Mouse (Mus musculus) bone marrow, adult 2 months (tissue): ENCODE data around the gene Fam124a. TPM values are rescaled to one million over a fixed set of nuclear protein-coding genes. Genes with fewer than 3 reads are reported as not detected.
"Not testable (repeated sequence)": the region's sequence is repeated elsewhere in the genome, so short reads cannot be mapped to it uniquely, and the experiment has no call there.

Experiments
- H3K27ac ChIP-seq: fragments of 200-500 bp; 2 replicates; pipeline ENCODE4 v1.5.1; 2012; ENCODE audit warnings: low read depth, mild to moderate bottlenecking, control low read depth, inconsistent platforms, low read length; ENCODE audit not compliant: control insufficient read depth, poor library complexity, insufficient read depth
- H3K4me1 ChIP-seq: fragments of 200-500 bp; 2 replicates; pipeline ENCODE4 v1.6.1; 2011; ENCODE audit warnings: low read length; ENCODE audit not compliant: control insufficient read depth, insufficient read depth
- H3K4me3 ChIP-seq: fragments of 200-500 bp; replicated peaks from 2 replicates; pipeline ENCODE3; 2011; ENCODE audit warnings: mild to moderate bottlenecking, low read depth, low read length, control low read depth; ENCODE audit not compliant: control insufficient read depth
- CTCF ChIP-seq: fragments of 200-500 bp; IDR thresholded peaks from 2 replicates; pipeline ENCODE4 v1.5.1; 2011; ENCODE audit warnings: low read length, control low read depth; ENCODE audit not compliant: control insufficient read depth, insufficient read depth
- POLR2A ChIP-seq: fragments of 200-500 bp; IDR thresholded peaks from 2 replicates; pipeline ENCODE4 v1.6.1; 2011; ENCODE audit warnings: low read depth, mild to moderate bottlenecking, control low read depth, low read length, borderline replicate concordance; ENCODE audit not compliant: control insufficient read depth
- WGBS: fragments of 180-500 bp; shearing (Covaris S2); methylation state at CpG from one replicate; pipeline ENCODE4 v1.1.7; 2018; 5-methylcytosine and 5-hydroxymethylcytosine counted together
- polyA plus RNA-seq: library from polyadenylated mRNA; stranded (reverse); fragments of >200 nt; gene quantifications from 2 replicates; pipeline ENCODE4 v1.2.4, GENCODE M21; 2011; ENCODE audit warnings: low replicate concordance; ENCODE audit not compliant: missing spikeins, insufficient read depth, insufficient read length

Fam124a gene
- polyA plus RNA-seq, 1 experiment, result 0.97 TPM

DNA sequence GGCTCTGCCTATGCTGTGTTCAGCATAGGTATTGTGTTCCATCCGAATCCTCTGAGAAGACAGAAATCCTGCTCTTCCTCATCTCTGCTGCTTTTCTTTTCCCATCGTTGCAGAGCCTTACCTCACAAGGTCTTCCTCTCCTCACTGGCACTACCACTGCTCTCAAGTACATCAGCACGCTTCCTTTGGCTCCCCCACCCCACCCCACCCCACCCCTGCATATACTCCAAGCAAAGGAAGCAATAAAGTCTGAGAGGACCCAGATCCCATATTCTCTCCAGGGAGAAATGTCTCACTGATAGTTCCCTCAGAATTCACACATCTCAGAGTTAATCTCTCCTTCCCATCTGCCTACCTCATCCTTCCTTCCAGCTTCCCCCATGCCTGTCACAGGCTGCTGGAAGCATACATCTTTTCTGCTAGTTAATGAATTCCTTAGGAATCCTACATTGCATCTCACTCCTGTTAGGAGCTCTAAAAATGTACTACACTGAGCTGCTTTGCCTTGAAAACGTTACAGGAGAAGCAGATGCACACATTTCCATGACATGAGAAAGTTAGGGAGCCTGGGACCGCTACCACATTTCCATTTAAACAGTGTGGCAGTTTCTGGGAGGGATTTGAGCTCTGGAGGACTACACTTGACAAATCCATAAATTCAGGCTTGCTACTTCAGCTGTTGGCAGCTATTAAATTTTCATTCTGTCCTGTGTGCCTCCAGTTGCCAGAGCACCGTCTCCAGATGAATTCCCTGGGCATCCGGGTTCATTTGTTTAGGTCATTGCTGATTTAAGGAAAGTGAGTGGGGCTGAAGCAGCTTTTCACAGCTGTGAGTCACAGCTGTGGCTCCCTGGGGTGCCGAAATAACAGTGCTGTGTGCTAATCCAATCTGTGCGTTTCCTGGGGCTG is 82.2 kb downstream of the Fam124a start:
- WGBS, result 38% methylated on average over 9 of the region's 9 CpGs
- Histone ChIP-seq H3K4me1 (no peaks in the 10 kb centered on the region), H3K4me3 (no peak overlapping the region), H3K27ac (no peak overlapping the region)
- TF ChIP-seq CTCF, result no peak
- TF ChIP-seq POLR2A, result no peak

- Histone ChIP-seq H3K4me3 (no peak overlapping the region), H3K27ac (no peak overlapping the region), H3K4me1 (no peaks in the 10 kb centered on the region)
- TF ChIP-seq CTCF (no peak), POLR2A (no peak)
- WGBS, result 60% methylated on average over 6 of the region's 6 CpGs
Observed at GRCm38 (mm10) chr14:62638345-62638702, 82.8 kb downstream of the Fam124a start.

DNA sequence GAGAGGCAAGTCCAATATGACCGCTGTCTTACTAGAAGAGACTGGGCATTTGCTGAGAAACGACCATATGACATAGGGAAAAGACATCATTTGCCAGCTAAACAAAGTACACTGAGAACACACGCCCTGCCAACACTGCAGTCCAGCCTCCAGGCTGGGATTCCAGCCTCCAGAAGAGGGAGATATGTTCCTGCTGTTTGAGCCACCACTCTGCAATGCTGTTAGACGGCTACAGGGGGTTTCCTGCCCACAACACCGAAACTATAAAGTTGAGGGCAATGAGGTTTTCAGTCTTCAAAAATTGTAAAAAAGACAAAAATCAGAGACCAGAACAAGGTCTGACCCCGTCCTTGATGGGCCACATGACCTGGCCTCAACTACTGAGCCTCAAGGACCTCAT is 83.6 kb downstream of the Fam124a start:
- 32% methylated on average over 6 of the region's 6 CpGs for WGBS
- Histone ChIP-seq H3K4me3 (no peak overlapping the region), H3K27ac (no peak overlapping the region), H3K4me1 (no peaks in the 10 kb centered on the region)
- TF ChIP-seq POLR2A (no peak), CTCF (no peak)

- Histone ChIP-seq H3K27ac (no peak overlapping the region), H3K4me3 (no peak overlapping the region), H3K4me1 (no peaks in the 10 kb centered on the region)
- TF ChIP-seq CTCF, result no peak
- WGBS, result 57% methylated on average over 5 of the region's 5 CpGs
Observed at GRCm38 (mm10) chr14:62639551-62639950, 84.0 kb downstream of the Fam124a start.

- Histone ChIP-seq H3K4me3 (no peak overlapping the region), H3K27ac (no peak overlapping the region), H3K4me1 (no peaks in the 10 kb centered on the region)
- 72% methylated on average over 4 of the region's 4 CpGs for WGBS
- TF ChIP-seq CTCF, result no peak
- TF ChIP-seq POLR2A, result no peak
Observed at GRCm38 (mm10) chr14:62640396-62640795, 84.9 kb downstream of the Fam124a start.

DNA sequence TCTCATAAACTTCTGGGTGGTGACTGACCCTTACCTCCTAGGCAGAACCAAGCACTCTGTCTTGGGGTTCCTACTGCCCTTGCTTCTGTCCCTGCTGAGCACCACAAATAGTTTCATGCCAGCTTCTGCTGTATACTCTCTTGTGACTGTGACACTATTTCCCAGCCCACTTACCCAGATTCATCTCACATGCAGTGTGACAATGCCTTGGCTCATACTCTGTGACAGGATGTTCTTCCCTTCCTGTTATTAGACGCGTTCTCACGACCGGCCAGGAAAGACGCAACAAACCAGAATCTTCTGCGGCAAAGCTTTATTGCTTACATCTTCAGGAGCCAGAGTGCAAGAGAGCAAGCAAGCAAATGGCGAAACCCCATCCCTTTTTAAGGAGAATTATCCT is 86.8 kb downstream of the Fam124a start:
- not testable (repeated sequence) for H3K4me3 ChIP-seq
- 53% methylated on average over 6 of the region's 7 CpGs for WGBS

DNA sequence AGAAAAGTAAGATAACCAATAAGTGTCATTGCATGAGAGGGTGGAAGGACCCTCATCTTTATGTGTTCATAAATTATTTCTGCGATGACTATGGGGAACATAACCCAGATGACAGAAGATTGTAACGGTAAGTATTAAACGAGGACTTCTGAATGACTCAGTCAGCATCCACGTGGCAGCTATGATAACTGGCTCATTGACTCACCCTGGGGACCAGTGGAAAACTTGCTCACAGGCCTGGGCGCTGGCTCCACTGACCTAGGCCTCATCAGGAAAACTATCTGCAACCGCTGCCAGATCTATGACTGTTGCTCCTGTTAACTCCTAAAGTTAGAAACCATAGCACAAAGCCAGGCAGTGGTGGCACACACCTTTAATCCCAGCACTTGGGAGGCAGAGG is 92.9 kb downstream of the Fam124a start:
- 79% methylated on average over 6 of the region's 6 CpGs for WGBS
- H3K4me3 ChIP-seq, result no peak overlapping the region
- no peak for TF ChIP-seq POLR2A
- no peak for TF ChIP-seq CTCF
- no peak overlapping the region for H3K27ac ChIP-seq
- no peaks in the 10 kb centered on the region for H3K4me1 ChIP-seq

More for the DNA sequence above, 86.8 kb downstream of the Fam124a start:
- not testable (repeated sequence) for H3K27ac ChIP-seq, H3K4me1 ChIP-seq

GRCm38 (mm10) chr14:62650376-62650775 is 94.8 kb downstream of the Fam124a start:
- WGBS, result 65% methylated on average over 3 of the region's 3 CpGs
- TF ChIP-seq POLR2A (no peak), CTCF (no peak)
- H3K4me3 ChIP-seq, result no peak overlapping the region
- H3K27ac ChIP-seq, result no peak overlapping the region
- H3K4me1 ChIP-seq, result no peaks in the 10 kb centered on the region

- no peak for TF ChIP-seq POLR2A
- TF ChIP-seq CTCF, result no peak
- no peak overlapping the region for H3K27ac ChIP-seq
- no peak overlapping the region for H3K4me3 ChIP-seq
- H3K4me1 ChIP-seq, result no peaks in the 10 kb centered on the region
- 79% methylated on average over 3 of the region's 3 CpGs for WGBS
Observed at GRCm38 (mm10) chr14:62651771-62652170, 96.2 kb downstream of the Fam124a start.
